Mouse (Mus musculus): ENCODE data around the gene Polr2b. TPM values are rescaled to one million over a fixed set of nuclear protein-coding genes. Genes with fewer than 3 reads are reported as not detected.

Gene Polr2b
- polyA plus RNA-seq, 2 experiments, result 25.7 to 33.6 TPM

GRCm38 (mm10) chr5:77372242-77372641 is 62.3 kb downstream of the Polr2b start:
- H3K9me3 ChIP-seq (ENCODE audit: control insufficient read depth, low read length), result no peaks in the 10 kb centered on the region
- 38% methylated on average over 7 of the region's 7 CpGs for WGBS (ENCODE audit: insufficient replicate concordance)
- TF ChIP-seq CTCF (IDR thresholded peaks at IDR 0.05; ENCODE audit: low read depth) (no peak), EP300 (IDR thresholded peaks at IDR 0.05; ENCODE audit: low read depth) (no peak)
- DNase-seq (ENCODE audit: low read depth in 3 of 3, low spot score in 3 of 3) (no peak), ATAC-seq (ENCODE audit: insufficient read depth) (no peak)
- H3K9ac ChIP-seq (replicated peaks), result no peak overlapping the region
- H3K27ac ChIP-seq, result no peak overlapping the region
- no peaks in the 10 kb centered on the region for H3K36me3 ChIP-seq (replicated peaks; ENCODE audit: control insufficient read depth, insufficient read depth, low read depth)
- H3K4me2 ChIP-seq (ENCODE audit: low read depth), result no peak overlapping the region
- no peak overlapping the region for H3K4me3 ChIP-seq (ENCODE audit: insufficient read depth in 1 of 2, low read depth in 2 of 2, low read length in 2 of 2)
- H3K4me1 ChIP-seq (replicated peaks; ENCODE audit: control insufficient read depth in 2 of 2, insufficient read depth in 2 of 2, low read length in 1 of 2), result peaks cover 0 to 8% of the 10 kb centered on the region in 2 experiments; a peak in 2 of 4 replicates
- H3K27me3 ChIP-seq (ENCODE audit: control insufficient read depth, insufficient read depth, low read length), result no peaks in the 10 kb centered on the region

- Histone ChIP-seq H3K36me3 (replicated peaks; ENCODE audit: control insufficient read depth, insufficient read depth, low read depth) (no peaks in the 10 kb centered on the region), H3K27me3 (ENCODE audit: control insufficient read depth, insufficient read depth, low read length) (no peaks in the 10 kb centered on the region), H3K9me3 (ENCODE audit: control insufficient read depth, low read length) (no peaks in the 10 kb centered on the region), H3K4me2 (ENCODE audit: low read depth) (no peak overlapping the region), H3K27ac (no peak overlapping the region), H3K4me1 (replicated peaks; ENCODE audit: control insufficient read depth in 2 of 2, insufficient read depth in 2 of 2, low read length in 1 of 2) (peaks cover 0 to 8% of the 10 kb centered on the region in 2 experiments; a peak in 2 of 4 replicates), H3K4me3 (ENCODE audit: insufficient read depth in 1 of 2, low read depth in 2 of 2, low read length in 2 of 2) (no peak overlapping the region), H3K9ac (replicated peaks) (no peak overlapping the region)
- WGBS (ENCODE audit: insufficient replicate concordance), result 25% methylated on average over 6 of the region's 6 CpGs
- ATAC-seq (ENCODE audit: insufficient read depth) (0 out of 2 replicates have a peak, but pooled peaks have one; percentile 28), DNase-seq (ENCODE audit: low read depth in 3 of 3, low spot score in 3 of 3) (peak; percentile 19 to 38 (median 20))
- TF ChIP-seq EP300 (IDR thresholded peaks at IDR 0.05; ENCODE audit: low read depth), result no peak
- TF ChIP-seq CTCF (IDR thresholded peaks at IDR 0.05; ENCODE audit: low read depth), result no peak
These were observed 62.8 kb downstream of the Polr2b start for GRCm38 (mm10) chr5:77372778-77373177.

GRCm38 (mm10) chr5:77374945-77375344 is 65.0 kb downstream of the Polr2b start:
- Histone ChIP-seq H3K9ac (replicated peaks) (no peak overlapping the region), H3K9me3 (ENCODE audit: control insufficient read depth, low read length) (no peaks in the 10 kb centered on the region), H3K4me2 (ENCODE audit: low read depth) (no peak overlapping the region), H3K4me3 (ENCODE audit: insufficient read depth in 1 of 2, low read depth in 2 of 2, low read length in 2 of 2) (no peak overlapping the region), H3K27ac (no peak overlapping the region), H3K27me3 (ENCODE audit: control insufficient read depth, insufficient read depth, low read length) (no peaks in the 10 kb centered on the region), H3K4me1 (replicated peaks; ENCODE audit: control insufficient read depth in 2 of 2, insufficient read depth in 2 of 2, low read length in 1 of 2) (peaks cover 0 to 6% of the 10 kb centered on the region in 2 experiments; a peak in 2 of 4 replicates), H3K36me3 (replicated peaks; ENCODE audit: control insufficient read depth, insufficient read depth, low read depth) (no peaks in the 10 kb centered on the region)
- WGBS (ENCODE audit: insufficient replicate concordance), result 14% methylated on average over 3 of the region's 3 CpGs
- ATAC-seq (ENCODE audit: insufficient read depth) (no peak), DNase-seq (ENCODE audit: low read depth in 3 of 3, low spot score in 3 of 3) (no peak)
- TF ChIP-seq EP300 (IDR thresholded peaks at IDR 0.05; ENCODE audit: low read depth) (no peak), CTCF (IDR thresholded peaks at IDR 0.05; ENCODE audit: low read depth) (no peak)

- Histone ChIP-seq H3K9me3 (ENCODE audit: control insufficient read depth, low read length) (no peaks in the 10 kb centered on the region), H3K27ac (no peak overlapping the region), H3K9ac (replicated peaks) (no peak overlapping the region), H3K4me1 (replicated peaks; ENCODE audit: control insufficient read depth in 2 of 2, insufficient read depth in 2 of 2, low read length in 1 of 2) (peaks cover 0 to 6% of the 10 kb centered on the region in 2 experiments; a peak in 2 of 4 replicates), H3K4me2 (ENCODE audit: low read depth) (no peak overlapping the region), H3K4me3 (ENCODE audit: insufficient read depth in 1 of 2, low read depth in 2 of 2, low read length in 2 of 2) (no peak overlapping the region), H3K36me3 (replicated peaks; ENCODE audit: control insufficient read depth, insufficient read depth, low read depth) (no peaks in the 10 kb centered on the region), H3K27me3 (ENCODE audit: control insufficient read depth, insufficient read depth, low read length) (no peaks in the 10 kb centered on the region)
- no peak for DNase-seq (ENCODE audit: low read depth in 3 of 3, low spot score in 3 of 3)
- 53% methylated on average over 4 of the region's 4 CpGs for WGBS (ENCODE audit: insufficient replicate concordance)
- TF ChIP-seq EP300 (IDR thresholded peaks at IDR 0.05; ENCODE audit: low read depth) (no peak), CTCF (IDR thresholded peaks at IDR 0.05; ENCODE audit: low read depth) (no peak)
- ATAC-seq (ENCODE audit: insufficient read depth), result no peak
These were observed 65.6 kb downstream of the Polr2b start for GRCm38 (mm10) chr5:77375546-77375945.

- Histone ChIP-seq H3K4me2 (ENCODE audit: low read depth) (no peak overlapping the region), H3K4me3 (ENCODE audit: insufficient read depth in 1 of 2, low read depth in 2 of 2, low read length in 2 of 2) (no peak overlapping the region), H3K36me3 (replicated peaks; ENCODE audit: control insufficient read depth, insufficient read depth, low read depth) (no peaks in the 10 kb centered on the region), H3K27me3 (ENCODE audit: control insufficient read depth, insufficient read depth, low read length) (no peaks in the 10 kb centered on the region), H3K27ac (no peak overlapping the region), H3K9ac (replicated peaks) (no peak overlapping the region), H3K4me1 (replicated peaks; ENCODE audit: control insufficient read depth in 2 of 2, insufficient read depth in 2 of 2, low read length in 1 of 2) (no peaks in the 10 kb centered on the region), H3K9me3 (ENCODE audit: control insufficient read depth, low read length) (no peaks in the 10 kb centered on the region)
- WGBS (ENCODE audit: insufficient replicate concordance), result 58% methylated on average over 3 of the region's 3 CpGs
- ATAC-seq (ENCODE audit: insufficient read depth) (no peak), DNase-seq (ENCODE audit: low read depth in 3 of 3, low spot score in 3 of 3) (no peak)
- TF ChIP-seq EP300 (IDR thresholded peaks at IDR 0.05; ENCODE audit: low read depth), result no peak
- no peak for TF ChIP-seq CTCF (IDR thresholded peaks at IDR 0.05; ENCODE audit: low read depth)
These were observed 68.1 kb downstream of the Polr2b start for GRCm38 (mm10) chr5:77378027-77378426.
